Mouse (Mus musculus) brain, embryonic 14.5 days (tissue): ENCODE measurements around the gene Ralgapb. TPM values are rescaled to one million over a fixed set of nuclear protein-coding genes. Genes with fewer than 3 reads are reported as not detected.
A peak's percentile ranks its signal among the peaks of the same experiment; 100 is the strongest.
"Not testable (repeated sequence)": the region's sequence is repeated elsewhere in the genome, so short reads cannot be mapped to it uniquely, and the experiment has no call there.

ENCODE experiments used
- DNase-seq: peaks from one replicate; pipeline ENCODE4 v3.0.0-alpha.2; 2011; ENCODE audit warnings: low read depth
- CTCF ChIP-seq: fragments of 200-500 bp; IDR thresholded peaks from 2 replicates; pipeline ENCODE4 v1.5.1; 2012; ENCODE audit warnings: inconsistent platforms, mild to moderate bottlenecking, moderate library complexity, borderline replicate concordance; ENCODE audit not compliant: insufficient read depth, insufficient read length; ENCODE audit errors: extremely low read depth
- POLR2A ChIP-seq: fragments of 200-500 bp; IDR thresholded peaks from 2 replicates; pipeline ENCODE4 v1.6.1; 2012; ENCODE audit warnings: mild to moderate bottlenecking, inconsistent platforms, borderline replicate concordance; ENCODE audit not compliant: poor library complexity, insufficient read depth, insufficient read length, severe bottlenecking; ENCODE audit errors: extremely low read depth
- polyA plus RNA-seq: library from polyadenylated mRNA; depleted of rRNA; stranded (reverse); fragments of >200 nt; gene quantifications from 2 replicates; pipeline ENCODE4 v1.2.3, GENCODE M21; 2012

Gene Ralgapb
- polyA plus RNA-seq, 1 experiment: 44.4 TPM

DNA sequence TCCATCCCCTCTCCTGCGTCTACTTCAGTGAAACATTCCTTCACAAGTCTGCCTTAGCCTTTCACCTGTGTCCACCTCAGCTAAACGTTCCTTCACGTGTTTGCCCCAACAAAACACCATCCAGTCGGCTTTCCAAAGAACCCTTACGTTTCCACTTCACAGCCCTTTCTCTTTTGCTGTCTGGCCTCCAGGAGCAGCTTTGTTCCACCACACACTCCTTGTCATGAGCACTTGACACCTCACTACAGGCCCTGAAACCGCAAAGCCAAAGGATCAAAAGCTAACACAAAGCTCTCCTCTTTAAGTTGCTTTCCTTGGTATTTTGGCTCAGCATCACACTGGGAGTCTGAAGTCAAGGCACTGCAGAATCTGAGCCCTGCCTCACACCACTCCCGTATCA lies 36.1 kb upstream of the Ralgapb start:
- no peak for TF ChIP-seq POLR2A
- TF ChIP-seq CTCF: no peak
- DNase-seq: no peak

DNA sequence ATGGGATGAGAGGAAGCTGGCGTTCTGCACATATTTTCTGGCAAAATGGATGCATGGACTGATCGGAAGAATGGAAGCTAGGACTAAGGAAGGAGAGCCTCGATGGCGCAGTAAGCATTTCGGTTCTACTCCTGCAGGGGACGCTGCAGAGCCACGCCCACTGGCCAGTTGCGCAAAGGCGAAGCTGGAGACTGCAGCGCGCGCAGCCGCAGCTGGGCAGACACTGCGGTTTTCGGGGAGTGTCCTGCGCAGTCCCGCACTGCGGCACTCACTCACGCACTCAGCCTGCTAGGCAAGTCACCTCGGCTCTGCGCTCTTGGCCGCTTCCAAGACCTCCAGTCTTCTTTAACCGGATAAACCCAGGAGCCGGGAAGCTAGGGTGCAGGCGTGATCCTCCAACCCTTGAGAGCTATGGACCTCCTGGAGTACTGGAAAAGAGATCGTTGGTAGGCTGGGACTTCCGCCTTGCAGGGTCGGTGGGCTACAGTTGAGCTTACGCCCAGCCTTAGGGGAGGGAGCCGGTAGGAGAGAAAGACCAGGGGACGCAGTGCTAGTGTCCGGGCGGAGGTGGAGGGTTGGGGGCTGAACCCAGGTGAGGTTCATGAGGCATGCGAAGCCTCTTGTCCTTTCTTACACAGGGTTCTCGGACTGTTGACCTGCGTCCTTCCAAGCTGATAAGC lies 34.1 kb upstream of the Ralgapb start, which contains the start of gene Snhg11:
Snhg11 (plus strand) TSS at position 196 of the 680 bp plus-strand sequence.
- TF ChIP-seq CTCF (peak; percentile 74), POLR2A (peak; percentile 53; the same call in 1 of the 2 replicates)
- DNase-seq: peak; percentile 90

- peak; percentile 18 for DNase-seq
- TF ChIP-seq CTCF (no peak), POLR2A (no peak)
Measured at GRCm38 (mm10) chr2:158376123-158376687, 33.4 kb upstream of the Ralgapb start.

DNA sequence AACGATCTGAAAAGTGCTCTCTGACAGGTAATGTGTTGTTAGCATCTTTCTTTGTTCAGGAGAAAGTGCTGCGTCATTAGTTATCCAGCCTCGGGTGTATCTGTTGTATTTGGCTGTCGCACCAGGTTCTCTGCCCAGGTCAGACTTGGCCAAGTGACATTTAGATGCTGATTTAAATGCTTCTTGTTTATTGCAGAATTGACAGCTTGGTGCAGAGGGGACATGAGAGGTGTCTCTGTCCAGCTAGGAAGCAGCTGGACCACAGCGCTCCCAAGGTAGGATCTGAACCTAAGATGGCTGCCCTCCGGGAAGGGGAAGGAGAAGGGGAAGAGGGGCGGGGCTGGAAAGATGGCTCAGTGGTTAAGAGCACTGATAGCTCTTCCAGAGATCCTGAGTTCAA lies 32.9 kb upstream of the Ralgapb start:
- TF ChIP-seq POLR2A: no peak
- TF ChIP-seq CTCF: no peak
- no peak for DNase-seq

DNA sequence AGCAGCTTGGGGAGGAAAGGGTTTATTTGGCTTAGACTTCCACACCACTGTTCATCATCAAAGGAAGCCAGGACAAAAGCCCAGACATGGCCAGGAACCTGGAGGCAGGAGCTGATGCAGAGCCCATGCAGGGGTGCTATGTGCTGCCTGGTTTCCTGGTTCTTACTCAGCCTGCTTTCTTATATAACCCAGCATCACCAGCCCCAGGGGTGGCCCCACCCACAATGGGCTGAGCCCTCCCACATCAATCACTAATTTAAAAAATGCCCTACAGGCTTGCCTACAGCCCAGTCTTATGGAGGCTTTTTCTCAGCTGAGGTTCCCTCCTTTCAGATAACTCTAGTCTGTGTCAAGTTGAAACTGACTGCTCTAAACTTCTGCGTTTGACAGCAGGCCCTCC lies 31.8 kb upstream of the Ralgapb start:
- no peak for DNase-seq
- TF ChIP-seq POLR2A (no peak), CTCF (no peak)

GRCm38 (mm10) chr2:158379354-158380078 lies 30.1 kb upstream of the Ralgapb start:
- DNase-seq: peak; percentile 94
- TF ChIP-seq POLR2A (no peak), CTCF (peak; percentile 87)

DNA sequence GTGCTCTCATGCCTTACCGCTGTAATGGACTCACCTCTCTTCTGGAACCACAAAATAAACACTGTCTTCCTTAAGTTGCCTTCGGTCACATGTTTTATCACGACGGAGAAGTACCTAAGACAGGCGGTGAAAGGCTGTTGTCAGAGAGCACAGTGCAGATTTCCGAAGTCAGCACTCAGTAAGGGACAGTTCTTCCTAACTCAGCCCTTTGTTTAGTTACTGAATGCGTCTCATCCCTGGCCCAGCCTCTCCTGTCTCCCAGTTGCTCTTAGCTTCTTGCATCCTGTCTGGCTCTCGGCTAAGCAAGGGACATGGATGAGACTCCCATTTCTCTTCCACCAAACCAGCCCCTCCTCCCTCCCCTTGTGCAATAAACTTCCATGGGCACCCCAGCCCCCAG lies 23.6 kb upstream of the Ralgapb start:
- TF ChIP-seq POLR2A: no peak
- TF ChIP-seq CTCF: no peak
- DNase-seq: no peak

DNA sequence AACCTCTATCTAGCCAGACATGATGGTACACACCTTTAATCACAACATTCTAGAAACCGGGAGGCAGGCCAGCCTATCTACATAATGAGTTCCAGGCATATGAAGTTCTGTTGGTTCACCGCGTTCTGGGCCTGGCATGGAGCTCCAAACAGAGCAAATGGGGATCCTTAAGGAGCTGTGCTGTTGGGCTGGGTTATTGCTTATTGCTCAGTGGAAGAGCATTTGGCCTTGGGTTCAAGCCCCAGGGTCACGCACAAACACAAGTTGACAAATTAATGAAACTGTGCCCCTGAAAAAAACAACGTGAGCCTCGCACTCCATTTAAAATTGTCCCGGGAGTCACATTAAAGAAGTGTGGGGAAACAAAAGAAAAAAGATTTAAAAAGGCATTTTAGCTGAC lies 20.2 kb upstream of the Ralgapb start:
- DNase-seq: no peak
- no peak for TF ChIP-seq POLR2A
- no peak for TF ChIP-seq CTCF

- no peak for TF ChIP-seq CTCF
- TF ChIP-seq POLR2A: no peak
- DNase-seq: no peak
Measured at GRCm38 (mm10) chr2:158396369-158396768, 13.3 kb upstream of the Ralgapb start.

DNA sequence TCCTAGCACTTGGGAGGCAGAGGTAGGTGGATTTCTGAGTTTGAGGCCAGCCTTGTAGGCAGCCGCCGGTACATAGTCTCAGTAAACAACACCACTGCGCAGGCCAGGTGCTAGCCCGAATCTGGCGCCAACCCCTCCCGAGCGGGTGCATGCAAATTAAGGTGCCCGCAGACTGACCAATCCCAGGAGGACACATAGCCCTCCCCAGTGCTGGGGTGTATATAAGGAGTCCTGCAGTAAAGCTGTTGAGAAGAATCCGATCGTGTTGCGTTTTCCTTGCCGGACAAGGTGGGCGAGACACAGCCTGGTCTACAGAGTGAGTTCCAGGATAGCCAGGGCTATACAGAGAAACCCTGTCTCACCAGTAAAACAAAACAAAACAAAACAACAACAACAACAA lies 12.5 kb upstream of the Ralgapb start:
- not testable (repeated sequence) for DNase-seq

DNA sequence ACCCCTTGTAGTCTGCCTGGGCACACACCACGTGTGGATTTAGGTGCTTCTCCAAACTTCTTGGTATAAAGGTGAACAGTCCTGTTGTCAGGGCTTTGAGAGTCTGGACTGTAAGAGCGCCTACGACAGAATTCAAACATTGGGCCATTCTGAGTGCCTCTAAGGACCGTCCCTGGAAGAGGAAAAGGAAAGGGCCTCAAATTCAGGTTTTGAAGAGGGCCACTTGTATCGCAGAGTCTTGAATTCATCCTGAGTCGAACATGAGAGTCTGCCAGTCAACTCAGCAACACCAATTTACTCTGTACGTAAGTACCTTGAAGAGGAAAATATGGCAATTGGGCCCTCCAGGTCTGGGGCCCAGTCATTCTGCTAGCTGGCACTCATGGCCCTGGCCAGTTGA lies 6.7 kb upstream of the Ralgapb start:
- DNase-seq: no peak
- TF ChIP-seq CTCF (no peak), POLR2A (no peak)

DNA sequence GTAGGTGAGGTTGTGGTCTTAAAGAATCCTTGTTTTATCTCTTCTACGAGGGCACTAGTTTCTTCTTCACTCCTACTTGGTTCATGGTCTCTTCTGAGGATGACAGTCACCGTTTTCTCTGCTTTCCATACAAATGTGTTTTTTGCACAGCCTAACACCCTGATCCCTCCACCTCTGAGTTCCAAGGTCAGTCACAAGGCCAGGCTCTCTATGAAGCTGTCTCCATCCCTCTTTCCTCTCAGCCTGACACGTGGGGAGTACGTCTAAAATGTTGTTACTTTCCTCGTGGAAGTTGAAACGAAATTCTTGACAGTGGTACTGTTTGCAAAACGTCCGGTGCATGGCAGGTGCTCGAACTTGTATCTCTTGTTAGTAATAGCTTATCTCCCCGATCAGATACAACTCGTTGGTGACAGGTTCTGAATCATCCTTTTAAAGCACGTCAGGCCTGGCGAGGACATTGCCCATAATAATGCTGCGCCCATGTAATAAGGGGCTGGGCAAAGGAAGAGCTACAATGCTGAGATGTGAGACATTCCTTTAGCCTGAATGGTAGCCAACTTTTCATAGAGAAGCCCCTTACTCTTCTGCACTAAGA lies 552 bp upstream of the Ralgapb start:
- DNase-seq: peak; percentile 1
- no peak for TF ChIP-seq CTCF
- no peak for TF ChIP-seq POLR2A
